ENCODE assay signal across 29 mouse cellular contexts in genomic region chr5:74096060-74096459, GRCm38 (mm10). TPM values are rescaled to one million over a fixed set of nuclear protein-coding genes. Genes with fewer than 3 reads are reported as not detected.
DNase-seq lines count a peak whose midpoint lies in the region; ATAC-seq and TF ChIP-seq lines count a peak whose summit lies in the region.
"Had no signal": no experiment of that assay in that cellular context is flagged by ENCODE, and none has a peak within 500 bp of the region (broad histone marks: within the 10 kb centered on the region; RNA-seq: fewer than 3 reads in every experiment).

No protein-coding gene starts in this region.

- in situ Hi-C loops in CH12.LX (cut with MboI; ENCODE audit: low pct_ligation_motif_present, low pct_unique_long_range_greater_than_20kb, low sequenced_read_pairs) = no loop called here

- no peak for TF ChIP-seq RAD21 in CH12.LX (IDR thresholded peaks at IDR 0.05; ENCODE audit: low read depth, low read length)

- H3K4me2 ChIP-seq in liver, embryonic 12.5 days = no peak overlapping the region
- H3K4me2 ChIP-seq in CH12.LX (ENCODE audit: insufficient read depth, low read depth, poor library complexity, severe bottlenecking) = no peak overlapping the region
- H3K4me2 ChIP-seq: embryonic facial prominence, embryonic 12.5 days; forebrain, embryonic 15.5 days; heart, embryonic 15.5 days; hindbrain, embryonic 13.5 days; midbrain, embryonic 13.5 days had no signal

- peaks cover 27% of the 10 kb centered on the region for H3K36me3 ChIP-seq in liver, embryonic 12.5 days
- peaks cover 3 to 51% of the 10 kb centered on the region in 2 experiments for H3K36me3 ChIP-seq in CH12.LX (replicated peaks in 1 of 2; ENCODE audit: control insufficient read depth in 1 of 2, insufficient read depth in 1 of 2, low read length in 1 of 2)

- H3K79me2 ChIP-seq in CH12.LX (replicated peaks; ENCODE audit: control insufficient read depth, extremely low read depth, insufficient read depth, poor library complexity, severe bottlenecking) = peaks cover 17% of the 10 kb centered on the region

- peak; percentile 32; the same call in 1 of the 2 replicates for TF ChIP-seq POLR2A in CH12.LX (IDR thresholded peaks at IDR 0.05; ENCODE audit: low read depth, low read length)

- no peak overlapping the region for H3K4me3 ChIP-seq in liver, embryonic 12.5 days
- H3K4me3 ChIP-seq in CH12.LX (replicated peaks in 1 of 3; ENCODE audit: low read depth in 2 of 3, low read length in 2 of 3, poor library complexity in 1 of 3) = no peak overlapping the region
- H3K4me3 ChIP-seq: embryonic facial prominence, embryonic 12.5 days; forebrain, embryonic 15.5 days; heart, adult 2 months; heart, embryonic 15.5 days; hindbrain, embryonic 13.5 days; megakaryocyte, embryonic 14.5 days; midbrain, embryonic 13.5 days had no signal

- DNase-seq in liver (no peak), 416B (ENCODE audit: low read depth) (peak; percentile 24), CH12.LX (ENCODE audit: extremely low read depth) (peak; percentile 18), ZHBTc4 (ENCODE audit: low read depth, low spot score) (peak; percentile 53)
- no peak for DNase-seq in adrenal gland, adult 2 months
- DNase-seq in layer of hippocampus, adult 11-12 months (ENCODE audit: low spot score) = no peak
- DNase-seq: cerebellum, adult 8-10 months; cerebellum, postnatal 25 days; gastrocnemius, postnatal 36 days; heart, adult 2 months; heart, postnatal 4 days; kidney, adult 8-10 months; kidney, postnatal 10 days; layer of hippocampus, adult 9-11 months; lung, embryonic 14.5 days; lung, postnatal 4 days; thymus, adult 2 months; thymus, postnatal 4 days had no signal

- H3K4me1 ChIP-seq in liver, embryonic 12.5 days = peaks cover 25% of the 10 kb centered on the region
- H3K4me1 ChIP-seq in CH12.LX (ENCODE audit: control insufficient read depth in 1 of 2, insufficient read depth in 2 of 2) = peaks cover 0 to 30% of the 10 kb centered on the region in 2 experiments; a peak in 2 of 4 replicates

- H3K27ac ChIP-seq in liver, embryonic 12.5 days = peak overlapping the region; percentile 33; the same call in 1 of the 2 replicates
- H3K27ac ChIP-seq in CH12.LX (ENCODE audit: insufficient read depth, low read depth) = no peak overlapping the region
- H3K27ac ChIP-seq: embryonic facial prominence, embryonic 12.5 days; forebrain, embryonic 10.5 days; forebrain, embryonic 15.5 days; heart, adult 2 months; heart, embryonic 15.5 days; hindbrain, embryonic 13.5 days; liver, embryonic 14.5 days; midbrain, embryonic 13.5 days had no signal

- TF ChIP-seq CTCF in CH12.LX (conservative IDR thresholded peaks at IDR 0.05 in 1 of 2, IDR thresholded peaks at IDR 0.05 in 1 of 2; ENCODE audit: low read depth in 2 of 2, low read length in 2 of 2) = no peak

- ATAC-seq in liver, embryonic 12.5 days = no peak
- ATAC-seq: forebrain, embryonic 15.5 days; intestine, embryonic 16.5 days; midbrain, embryonic 13.5 days; Patski had no signal

- H3K27me3 ChIP-seq in liver, embryonic 12.5 days (replicated peaks) = no peaks in the 10 kb centered on the region
- H3K27me3 ChIP-seq in CH12.LX (replicated peaks) = no peaks in the 10 kb centered on the region
- H3K27me3 ChIP-seq: embryonic facial prominence, embryonic 12.5 days; forebrain, embryonic 15.5 days; heart, embryonic 15.5 days; hindbrain, embryonic 13.5 days; megakaryocyte, embryonic 14.5 days; midbrain, embryonic 13.5 days; Patski had no signal

- no peaks in the 10 kb centered on the region for H3K9me3 ChIP-seq in liver, embryonic 12.5 days (replicated peaks)
- H3K9me3 ChIP-seq in CH12.LX (replicated peaks; ENCODE audit: low read length) = no peaks in the 10 kb centered on the region
- H3K9me3 ChIP-seq: embryonic facial prominence, embryonic 12.5 days; forebrain, embryonic 10.5 days; forebrain, embryonic 15.5 days; heart, embryonic 15.5 days; hindbrain, embryonic 13.5 days; megakaryocyte, embryonic 14.5 days; midbrain, embryonic 13.5 days had no signal

- WGBS in liver, embryonic 12.5 days (ENCODE audit: insufficient replicate concordance) = 85% methylated on average over 1 of the region's 1 CpGs

- no peak overlapping the region for H3K9ac ChIP-seq in liver, embryonic 12.5 days
- H3K9ac ChIP-seq in CH12.LX (ENCODE audit: insufficient read depth, low read depth) = no peak overlapping the region
- H3K9ac ChIP-seq: embryonic facial prominence, embryonic 12.5 days; forebrain, embryonic 15.5 days; heart, embryonic 15.5 days; hindbrain, embryonic 13.5 days; liver, embryonic 14.5 days; lung, embryonic 14.5 days; midbrain, embryonic 13.5 days had no signal

- dilution Hi-C loops in CH12.LX (cut with MboI; ENCODE audit: extremely low pct_ligation_motif_present, extremely low pct_unique_long_range_greater_than_20kb, low sequenced_read_pairs) = no loop called here

- no peak for TF ChIP-seq EP300 in CH12.LX (IDR thresholded peaks at IDR 0.05; ENCODE audit: low read length)

TF ChIP-seq in CH12.LX, 34 proteins besides CTCF, POLR2A, EP300 and RAD21:
- TF ChIP-seq MAZ (IDR thresholded peaks at IDR 0.05; ENCODE audit: low read depth, low read length) (no peak), CHD2 (IDR thresholded peaks at IDR 0.05; ENCODE audit: low read length) (peak; percentile 29; the same call in 1 of the 2 replicates), SMC3 (IDR thresholded peaks at IDR 0.05; ENCODE audit: low read depth, low read length) (no peak; the same call in 1 of the 2 replicates)

RNA-seq across cellular contexts. Expression of gene Usp46, which starts 27.8 kb away (rescaled TPM):
- polyA plus RNA-seq in liver, embryonic 12.5 days (2016; fragmentation: Nextera tagmentation; extraction: Ambion mirVana) = 29.5 and 31.8 TPM in 2 replicates
- total RNA-seq in CH12.LX (2012; rRNA removed) (5.1 and 6.6 TPM in 2 replicates), CH12.LX (2014; rRNA removed) (16.3 and 18.1 TPM in 2 replicates)
- 12.7 and 15.6 TPM in 2 replicates for polyA plus RNA-seq in CH12.LX (2012; ENCODE audit: insufficient read length, low read depth)
- 10 to 100 TPM; 29.5 to 32.6 TPM for total RNA-seq in adrenal gland, adult 2 months (2021)
- 1.5 TPM in 2 replicates for polyA plus RNA-seq in adrenal gland, adult 2 months (2012; rRNA removed)

Comparison
In these comparisons a context has a peak if more than half of its experiments do, and no peak if none do; other contexts are left out.
1. DNase-seq: peak in 416B (single experiment), CH12.LX (single experiment) and ZHBTc4 (single experiment); none in liver (single experiment), adrenal gland, adult 2 months (single experiment) and layer of hippocampus, adult 11-12 months (single experiment).